Mouse (Mus musculus) heart, embryonic 15.5 days (tissue): ENCODE results near the gene Med13l. TPM values are rescaled to one million over a fixed set of nuclear protein-coding genes. Genes with fewer than 3 reads are reported as not detected.

Experiments
- ATAC-seq: fragments of 200-750 bp; cut with Nextera tagmentation; replicated peaks from 2 replicates; pipeline ENCODE4 v1.8.0; 2017; ENCODE audit warnings: low read depth, moderate TSS enrichment; ENCODE audit not compliant: insufficient number of reproducible peaks, insufficient read depth, low FRiP score
- H3K27ac ChIP-seq: fragments of 300-500 bp; sonication (generic); 2 replicates; pipeline ENCODE4 v1.5.1; 2015; ENCODE audit warnings: mild to moderate bottlenecking, inconsistent platforms
- H3K27me3 ChIP-seq: fragments of 300-500 bp; sonication (generic); 2 replicates; pipeline ENCODE4 v1.6.1; 2015; ENCODE audit warnings: inconsistent platforms
- H3K36me3 ChIP-seq: fragments of 300-500 bp; sonication (generic); 2 replicates; pipeline ENCODE4 v1.6.1; 2015; ENCODE audit warnings: mild to moderate bottlenecking, inconsistent platforms
- H3K4me1 ChIP-seq: fragments of 300-500 bp; sonication (generic); replicated peaks from 2 replicates; pipeline ENCODE4 v1.6.1; 2015; ENCODE audit warnings: inconsistent platforms
- H3K4me2 ChIP-seq: fragments of 300-500 bp; sonication (generic); 2 replicates; pipeline ENCODE4 v1.6.1; 2015; ENCODE audit warnings: inconsistent platforms, mild to moderate bottlenecking, moderate library complexity
- H3K4me3 ChIP-seq: fragments of 300-500 bp; sonication (generic); 2 replicates; pipeline ENCODE4 v1.5.1; 2015; ENCODE audit warnings: mild to moderate bottlenecking, inconsistent platforms
- H3K9ac ChIP-seq: fragments of 300-500 bp; sonication (generic); 2 replicates; pipeline ENCODE4 v1.6.1; 2015; ENCODE audit warnings: mild to moderate bottlenecking, inconsistent platforms
- H3K9me3 ChIP-seq: fragments of 300-500 bp; sonication (generic); replicated peaks from 2 replicates; pipeline ENCODE4 v1.6.1; 2016; ENCODE audit warnings: inconsistent platforms
- WGBS: fragments of 180-500 bp; shearing (Covaris S2); methylation state at CpG from one replicate; pipeline ENCODE4 v1.1.7; 2015; ENCODE audit warnings: mixed read lengths; 5-methylcytosine and 5-hydroxymethylcytosine counted together
- polyA plus RNA-seq: library from polyadenylated mRNA; unstranded; fragments of >200 nt; fragmentation: Nextera tagmentation; extraction: Ambion mirVana; gene quantifications from 2 replicates; pipeline ENCODE4 v1.2.1, GENCODE M21; 2015

Med13l gene
- polyA plus RNA-seq, 1 experiment from 2014 or later: 6.1 TPM

DNA sequence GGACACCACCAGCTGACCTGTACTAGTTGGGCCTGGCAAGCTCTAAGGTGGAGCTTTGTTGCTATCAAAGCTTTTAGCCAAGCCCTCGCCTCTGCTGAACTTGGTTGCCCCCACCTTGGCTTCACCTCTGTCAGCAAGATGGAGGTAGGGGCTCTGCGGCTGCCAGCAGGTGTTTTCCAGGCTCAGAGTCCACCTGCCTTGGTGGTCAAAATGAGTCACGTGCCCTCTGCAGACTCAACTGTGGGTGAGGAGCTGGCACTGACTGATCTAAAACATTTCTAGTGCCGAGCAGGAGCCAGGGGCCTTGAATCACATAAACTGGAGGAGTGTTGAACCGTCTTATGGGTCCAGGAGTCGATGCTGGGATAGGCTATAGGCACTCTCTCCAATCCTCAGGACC is 34.8 kb upstream of the Med13l start:
- no peak overlapping the region for H3K9ac ChIP-seq
- no peak overlapping the region for H3K27ac ChIP-seq
- no peaks in the 10 kb centered on the region for H3K36me3 ChIP-seq
- no peak for ATAC-seq
- H3K4me2 ChIP-seq: no peak overlapping the region
- H3K4me3 ChIP-seq: no peak overlapping the region
- 77% methylated on average over 6 of the region's 6 CpGs for WGBS
- H3K9me3 ChIP-seq: no peaks in the 10 kb centered on the region
- peaks cover under 1% of the 10 kb centered on the region; the same call in 1 of the 2 replicates for H3K27me3 ChIP-seq
- no peaks in the 10 kb centered on the region; the same call in 1 of the 2 replicates for H3K4me1 ChIP-seq

DNA sequence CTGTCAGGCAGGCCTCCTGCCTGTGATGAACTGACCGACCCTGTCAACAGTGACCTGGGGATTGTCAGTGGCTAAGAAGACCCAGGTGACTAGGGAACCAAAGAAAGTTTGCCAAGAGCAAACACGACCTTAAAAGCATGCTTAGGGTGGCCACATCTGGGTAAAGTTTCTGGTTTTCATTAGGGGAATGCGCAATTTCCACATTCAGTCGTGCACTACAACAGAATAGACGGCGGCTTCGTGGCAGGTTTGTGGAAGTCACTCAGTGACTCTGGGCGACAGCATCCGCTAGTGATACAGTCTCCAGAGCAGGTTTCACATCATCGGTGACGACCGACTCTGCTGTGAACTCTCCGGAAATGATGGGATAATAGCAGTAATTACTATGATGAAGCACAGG is 34.0 kb upstream of the Med13l start:
- Histone ChIP-seq H3K27me3 (peaks cover 8% of the 10 kb centered on the region; the same call in 1 of the 2 replicates), H3K36me3 (no peaks in the 10 kb centered on the region), H3K27ac (no peak overlapping the region), H3K9ac (no peak overlapping the region), H3K4me1 (no peaks in the 10 kb centered on the region; the same call in 1 of the 2 replicates), H3K4me3 (no peak overlapping the region), H3K4me2 (no peak overlapping the region), H3K9me3 (no peaks in the 10 kb centered on the region)
- 68% methylated on average over 13 of the region's 13 CpGs for WGBS
- no peak for ATAC-seq

DNA sequence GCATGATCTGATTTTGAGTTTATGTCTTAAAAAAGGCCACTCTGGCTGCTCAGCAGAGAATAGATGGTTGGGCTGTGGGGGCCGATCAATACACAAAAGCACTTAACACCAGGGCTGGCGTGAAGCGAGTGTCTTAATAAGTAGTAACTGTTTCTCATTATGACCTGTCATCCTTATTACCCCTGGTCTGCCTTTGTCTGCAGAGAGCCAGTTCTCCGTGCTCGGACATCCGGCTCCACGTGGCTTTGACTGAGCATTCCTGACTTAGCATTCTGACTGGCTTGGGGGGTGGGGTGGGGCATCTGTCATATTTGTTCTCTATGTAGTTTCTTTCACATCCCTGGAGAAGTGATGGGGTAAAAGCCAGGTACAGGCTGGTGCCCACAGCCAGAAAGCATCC is 31.2 kb upstream of the Med13l start:
- no peak overlapping the region for H3K4me2 ChIP-seq
- no peak for ATAC-seq
- H3K36me3 ChIP-seq: no peaks in the 10 kb centered on the region
- H3K9me3 ChIP-seq: no peaks in the 10 kb centered on the region
- peaks cover 12% of the 10 kb centered on the region; the same call in 1 of the 2 replicates for H3K27me3 ChIP-seq
- no peak overlapping the region for H3K4me3 ChIP-seq
- no peaks in the 10 kb centered on the region; the same call in 1 of the 2 replicates for H3K4me1 ChIP-seq
- H3K9ac ChIP-seq: no peak overlapping the region
- H3K27ac ChIP-seq: no peak overlapping the region
- 25% methylated on average over 7 of the region's 7 CpGs for WGBS

DNA sequence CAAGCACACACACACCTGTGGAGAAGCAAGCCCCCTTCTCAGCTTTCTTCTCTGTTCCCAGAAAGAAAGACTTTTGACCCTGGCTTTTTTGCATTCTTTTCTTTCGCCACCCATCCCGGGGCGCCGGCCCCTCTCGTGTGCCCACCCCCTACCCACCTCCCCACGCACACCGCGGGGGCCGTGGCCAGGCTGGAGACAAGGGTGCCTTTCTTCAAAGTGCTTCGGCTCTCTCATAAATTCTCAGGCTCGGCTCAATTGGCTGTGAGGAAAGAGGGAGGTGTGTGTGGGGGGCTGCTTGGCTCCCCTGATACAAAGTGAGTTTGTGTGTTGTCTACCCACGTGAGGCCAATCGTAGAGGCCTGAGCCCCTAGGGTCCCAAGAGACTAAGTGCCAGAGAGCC is 28.4 kb upstream of the Med13l start:
- no peak overlapping the region for H3K27ac ChIP-seq
- peaks cover 6% of the 10 kb centered on the region; the same call in 1 of the 2 replicates for H3K4me1 ChIP-seq
- WGBS: 17% methylated on average over 13 of the region's 13 CpGs
- H3K9me3 ChIP-seq: no peaks in the 10 kb centered on the region
- H3K4me2 ChIP-seq: no peak overlapping the region
- peaks cover 12% of the 10 kb centered on the region for H3K27me3 ChIP-seq
- no peak overlapping the region for H3K9ac ChIP-seq
- no peak overlapping the region for H3K4me3 ChIP-seq
- ATAC-seq: no peak
- no peaks in the 10 kb centered on the region for H3K36me3 ChIP-seq

DNA sequence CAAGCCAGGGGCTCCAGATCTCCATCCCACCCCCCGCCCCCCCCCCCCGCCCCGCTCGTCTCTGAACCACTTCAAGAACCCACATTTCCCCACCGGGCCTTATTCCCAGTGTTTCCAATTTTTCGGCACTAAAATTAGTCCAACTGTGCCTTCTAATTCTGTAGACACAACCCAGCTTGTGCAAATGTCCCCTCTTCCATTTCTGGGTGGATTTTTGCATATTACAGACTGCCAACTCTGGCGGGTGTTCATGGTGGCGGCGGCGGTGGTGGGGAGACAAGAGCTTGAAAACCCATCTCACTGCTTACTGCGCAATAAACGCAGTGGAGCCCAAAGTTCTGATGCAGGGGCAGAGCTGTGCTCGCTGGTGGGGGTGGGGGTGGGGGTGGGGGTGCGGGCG is 27.8 kb upstream of the Med13l start:
- no peaks in the 10 kb centered on the region for H3K9me3 ChIP-seq
- peaks cover 12% of the 10 kb centered on the region for H3K27me3 ChIP-seq
- no peak overlapping the region for H3K4me2 ChIP-seq
- no peak overlapping the region for H3K4me3 ChIP-seq
- no peak for ATAC-seq
- no peak overlapping the region for H3K27ac ChIP-seq
- 57% methylated on average over 15 of the region's 15 CpGs for WGBS
- peaks cover 6% of the 10 kb centered on the region; the same call in 1 of the 2 replicates for H3K4me1 ChIP-seq
- H3K36me3 ChIP-seq: no peaks in the 10 kb centered on the region
- no peak overlapping the region for H3K9ac ChIP-seq

DNA sequence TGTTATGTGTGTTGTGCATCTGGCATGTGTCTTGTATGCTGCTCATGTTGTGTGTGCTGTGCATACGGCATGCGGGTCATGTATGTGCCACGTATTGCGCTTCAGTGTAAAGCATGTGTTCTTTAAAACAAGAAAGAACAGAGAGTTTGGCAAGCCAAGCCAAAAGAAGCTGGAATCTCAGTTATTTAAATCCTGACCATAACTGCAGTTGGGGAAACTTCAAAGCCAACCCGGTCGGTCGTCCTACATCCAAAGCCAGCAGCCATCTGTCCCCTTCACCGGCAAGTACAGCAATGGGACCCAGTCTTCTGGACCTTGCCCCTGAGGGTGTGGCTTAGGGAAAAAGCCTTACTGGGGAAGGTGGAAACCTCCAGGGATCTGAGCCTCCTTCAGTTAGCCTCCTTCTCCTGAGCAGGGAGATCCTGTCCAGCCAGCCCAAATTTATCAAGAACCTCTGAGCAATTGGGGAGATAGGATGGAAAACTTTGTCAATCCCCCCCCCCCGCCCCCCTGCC is 26.0 kb upstream of the Med13l start:
- Histone ChIP-seq H3K4me2 (no peak overlapping the region), H3K4me1 (peaks cover 6% of the 10 kb centered on the region; the same call in 1 of the 2 replicates), H3K4me3 (no peak overlapping the region), H3K27ac (no peak overlapping the region), H3K9me3 (no peaks in the 10 kb centered on the region), H3K27me3 (peaks cover 12% of the 10 kb centered on the region), H3K9ac (no peak overlapping the region), H3K36me3 (no peaks in the 10 kb centered on the region)
- 57% methylated on average over 9 of the region's 9 CpGs for WGBS
- no peak for ATAC-seq

DNA sequence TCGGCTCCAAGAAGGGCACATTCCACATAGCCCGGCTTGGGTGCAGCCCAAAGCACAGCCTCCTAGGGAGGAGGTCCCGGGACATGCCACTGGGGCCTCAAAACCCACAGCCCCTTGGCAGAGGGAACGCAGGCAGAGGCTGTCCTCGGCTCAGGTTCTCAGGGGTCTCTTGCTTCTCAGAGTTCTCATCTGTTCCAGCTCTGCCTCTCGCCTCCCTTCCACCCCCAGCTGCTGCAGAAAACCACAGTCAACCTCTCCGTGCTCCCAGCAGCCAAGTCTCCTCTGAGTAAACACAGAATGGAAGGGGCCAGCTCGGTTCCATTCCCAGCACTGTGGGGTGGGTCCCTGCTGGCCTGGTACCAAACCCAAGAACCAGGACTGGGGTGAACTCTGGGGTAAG is 25.3 kb upstream of the Med13l start:
- no peak overlapping the region for H3K4me2 ChIP-seq
- no peaks in the 10 kb centered on the region for H3K9me3 ChIP-seq
- ATAC-seq: no peak; the same call in 1 of the 2 replicates
- peak overlapping the region; percentile 48; the same call in 1 of the 2 replicates for H3K27ac ChIP-seq
- H3K36me3 ChIP-seq: no peaks in the 10 kb centered on the region
- no peak overlapping the region for H3K9ac ChIP-seq
- peaks cover 12% of the 10 kb centered on the region for H3K27me3 ChIP-seq
- 41% methylated on average over 8 of the region's 8 CpGs for WGBS
- no peak overlapping the region for H3K4me3 ChIP-seq
- 0 out of 2 replicates have a peak, but pooled peaks cover 6% of the 10 kb centered on the region for H3K4me1 ChIP-seq

DNA sequence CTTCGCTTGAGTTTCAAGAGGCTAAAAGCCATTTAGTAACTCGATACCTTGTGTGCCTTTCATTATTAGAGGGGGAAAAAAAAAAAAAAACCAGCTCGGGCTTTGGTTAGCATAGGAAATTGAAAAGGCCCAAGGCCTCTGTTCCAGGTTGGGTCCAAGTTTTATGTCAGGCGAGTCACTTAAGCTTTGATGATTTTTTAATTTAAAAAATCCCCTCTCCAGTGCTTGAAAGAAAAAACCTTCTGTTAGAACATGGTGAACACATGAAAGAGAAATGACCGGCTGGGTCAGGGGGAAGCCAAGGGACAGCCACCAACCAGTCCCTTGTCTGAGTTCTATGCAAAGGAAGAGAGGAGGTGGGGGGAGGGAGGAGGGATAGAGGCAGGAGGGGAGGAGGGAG is 22.0 kb upstream of the Med13l start:
- ATAC-seq: no peak
- 53% methylated on average over 5 of the region's 5 CpGs for WGBS

DNA sequence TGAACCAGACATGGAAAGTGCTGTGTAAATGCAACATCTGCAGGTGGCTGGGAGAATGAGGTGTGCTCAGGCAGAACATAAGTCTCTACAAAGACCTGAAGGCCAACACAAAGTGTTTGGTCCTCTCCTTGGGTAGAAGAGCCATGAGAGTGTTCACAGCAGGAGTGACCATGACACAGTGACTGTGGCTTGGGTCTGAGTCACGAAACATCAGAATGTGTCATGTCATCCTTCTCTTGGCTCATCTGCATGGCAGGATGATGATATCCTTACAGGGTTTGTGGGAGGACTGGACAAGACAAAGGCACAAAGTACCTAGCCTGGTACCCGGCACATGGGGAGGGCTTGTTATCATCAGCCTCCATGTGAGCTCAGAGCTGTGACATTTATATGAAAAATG is 16.7 kb upstream of the Med13l start:
- Histone ChIP-seq H3K27me3 (0 out of 2 replicates have a peak, but pooled peaks cover 4% of the 10 kb centered on the region), H3K36me3 (no peaks in the 10 kb centered on the region)
- WGBS: 63% methylated on average over 2 of the region's 2 CpGs

More for the DNA sequence above, 22.0 kb upstream of the Med13l start:
- H3K27ac ChIP-seq: no peak overlapping the region
- no peak overlapping the region for H3K4me3 ChIP-seq
- H3K27me3 ChIP-seq: no peaks in the 10 kb centered on the region; the same call in 1 of the 2 replicates
- 0 out of 2 replicates have a peak, but pooled peaks cover 6% of the 10 kb centered on the region for H3K4me1 ChIP-seq
- no peak overlapping the region for H3K9ac ChIP-seq
- H3K4me2 ChIP-seq: no peak overlapping the region
- H3K9me3 ChIP-seq: no peaks in the 10 kb centered on the region
- H3K36me3 ChIP-seq: no peaks in the 10 kb centered on the region

DNA sequence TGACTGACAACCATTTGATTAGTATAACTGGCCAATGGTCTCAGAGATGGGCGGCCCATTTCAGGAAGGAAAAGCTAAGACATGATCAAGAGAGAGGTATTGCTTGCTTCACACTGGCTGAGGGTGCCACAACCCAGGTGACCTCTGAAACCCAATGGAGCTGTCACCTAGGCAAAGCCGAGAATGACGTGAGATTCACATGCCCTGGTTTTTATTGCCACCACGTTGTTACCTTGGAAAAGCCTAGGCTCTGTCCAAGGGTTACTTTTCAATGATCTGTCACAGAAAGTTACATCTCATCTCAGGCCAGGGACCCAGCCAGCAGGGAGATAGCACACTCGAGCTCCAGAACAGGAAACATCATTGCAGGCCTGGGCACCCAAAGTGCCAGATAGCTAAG is 10.0 kb upstream of the Med13l start:
- H3K27me3 ChIP-seq: no peaks in the 10 kb centered on the region
- H3K9ac ChIP-seq: no peak overlapping the region
- H3K36me3 ChIP-seq: no peaks in the 10 kb centered on the region
- 60% methylated on average over 5 of the region's 5 CpGs for WGBS
- H3K9me3 ChIP-seq: no peaks in the 10 kb centered on the region
- no peak overlapping the region for H3K27ac ChIP-seq
- no peak overlapping the region for H3K4me3 ChIP-seq
- no peak overlapping the region for H3K4me2 ChIP-seq
- H3K4me1 ChIP-seq: no peaks in the 10 kb centered on the region
- ATAC-seq: no peak

More for the DNA sequence above, 16.7 kb upstream of the Med13l start:
- no peak overlapping the region for H3K4me3 ChIP-seq
- ATAC-seq: no peak
- no peak overlapping the region for H3K27ac ChIP-seq
- H3K4me2 ChIP-seq: no peak overlapping the region
- no peak overlapping the region for H3K9ac ChIP-seq
- no peaks in the 10 kb centered on the region for H3K4me1 ChIP-seq
- H3K9me3 ChIP-seq: no peaks in the 10 kb centered on the region

DNA sequence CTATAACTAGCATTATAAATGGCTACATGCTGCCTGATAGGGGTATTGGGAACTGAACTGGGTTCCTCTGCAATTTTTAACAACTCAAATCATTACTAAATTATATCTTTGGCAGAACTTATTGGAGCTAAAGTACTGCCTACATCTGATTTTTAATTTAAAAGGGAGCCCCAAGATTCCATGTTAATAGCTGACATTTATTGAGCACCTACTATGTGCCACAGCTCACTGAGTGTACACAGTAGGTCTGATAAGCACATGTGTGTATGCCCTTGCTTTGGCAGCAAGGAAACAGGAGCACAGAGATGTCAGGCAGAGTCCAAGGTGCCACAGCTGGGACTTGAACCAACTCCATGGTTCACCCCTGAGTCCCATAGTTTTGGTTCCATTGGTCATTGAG is 7.2 kb upstream of the Med13l start:
- H3K27ac ChIP-seq: no peak overlapping the region
- H3K4me2 ChIP-seq: no peak overlapping the region
- ATAC-seq: no peak
- peaks cover 11% of the 10 kb centered on the region for H3K27me3 ChIP-seq
- H3K9ac ChIP-seq: no peak overlapping the region
- no peaks in the 10 kb centered on the region for H3K9me3 ChIP-seq
- peaks cover 3% of the 10 kb centered on the region; the same call in 1 of the 2 replicates for H3K4me1 ChIP-seq
- no peaks in the 10 kb centered on the region for H3K36me3 ChIP-seq
- H3K4me3 ChIP-seq: no peak overlapping the region

DNA sequence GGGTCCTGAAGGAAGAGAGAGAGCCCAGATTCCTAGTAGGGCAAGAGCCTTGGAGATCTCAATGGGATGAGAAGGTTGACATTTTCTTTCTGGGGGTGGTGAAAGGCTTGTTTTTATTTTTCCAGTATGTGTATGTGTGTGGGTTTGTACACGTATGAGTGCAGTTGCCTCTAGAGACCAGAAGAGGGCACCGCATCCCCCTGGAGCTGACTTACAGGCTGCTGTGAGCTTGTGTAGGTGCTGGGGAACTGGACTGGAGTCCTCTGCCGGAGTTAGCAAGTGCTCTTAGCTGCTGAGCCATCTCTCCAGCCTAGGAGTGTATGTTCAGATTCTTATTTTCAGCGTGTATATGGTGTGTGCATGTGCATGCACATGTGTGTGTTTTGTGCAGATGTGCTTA is 5.2 kb upstream of the Med13l start:
- no peak for ATAC-seq
- H3K4me1 ChIP-seq: peaks cover 8% of the 10 kb centered on the region
- WGBS: 94% methylated on average over 4 of the region's 4 CpGs

More for the DNA sequence above, 5.2 kb upstream of the Med13l start:
- H3K4me3 ChIP-seq: no peak overlapping the region
- no peaks in the 10 kb centered on the region for H3K9me3 ChIP-seq
- H3K36me3 ChIP-seq: no peaks in the 10 kb centered on the region
- no peak overlapping the region for H3K27ac ChIP-seq
- no peak overlapping the region for H3K9ac ChIP-seq
- no peak overlapping the region for H3K4me2 ChIP-seq
- peaks cover 13% of the 10 kb centered on the region for H3K27me3 ChIP-seq
